Mouse (Mus musculus): ENCODE measurements around the gene Olfr1024. TPM values are rescaled to one million over a fixed set of nuclear protein-coding genes. Genes with fewer than 3 reads are reported as not detected.

Gene Olfr1024
- polyA plus RNA-seq (2015; fragmentation: Nextera tagmentation; extraction: Ambion mirVana) = not detected in 2 replicates

DNA sequence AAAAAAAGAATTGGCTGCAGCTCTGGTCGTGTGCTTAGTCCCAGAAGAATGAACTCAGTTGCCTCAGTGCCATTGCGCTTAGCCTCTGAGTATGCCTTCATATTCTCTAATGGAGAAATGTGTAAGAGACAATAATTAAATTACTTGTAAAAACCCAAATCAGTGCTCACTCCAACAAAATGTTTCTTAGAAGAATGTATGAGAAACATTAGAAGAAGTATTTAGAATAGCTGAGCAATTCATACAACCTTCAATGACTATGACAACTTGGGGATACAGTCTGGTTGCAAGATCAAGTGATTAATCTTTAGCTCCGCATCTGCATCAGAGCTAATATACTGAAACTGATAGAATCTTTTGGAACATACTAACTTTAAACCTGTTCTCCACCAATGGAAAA is at the start of gene Olfr1024:
TSS of gene Olfr1024 (minus strand) at position 101 of the 400 bp plus-strand sequence.
- Histone ChIP-seq H3K27me3 (replicated peaks) (no peaks in the 10 kb centered on the region), H3K4me1 (no peaks in the 10 kb centered on the region), H3K27ac (no peak within 1 kb of the TSS), H3K9me3 (no peaks in the 10 kb centered on the region), H3K36me3 (replicated peaks) (no peaks in the 10 kb centered on the region), H3K4me2 (no peak within 1 kb of the TSS), H3K4me3 (no peak within 1 kb of the TSS), H3K9ac (no peak within 1 kb of the TSS)
- 90% methylated on average over 3 of the region's 3 CpGs for WGBS
- no peak for ATAC-seq (replicated peaks)

DNA sequence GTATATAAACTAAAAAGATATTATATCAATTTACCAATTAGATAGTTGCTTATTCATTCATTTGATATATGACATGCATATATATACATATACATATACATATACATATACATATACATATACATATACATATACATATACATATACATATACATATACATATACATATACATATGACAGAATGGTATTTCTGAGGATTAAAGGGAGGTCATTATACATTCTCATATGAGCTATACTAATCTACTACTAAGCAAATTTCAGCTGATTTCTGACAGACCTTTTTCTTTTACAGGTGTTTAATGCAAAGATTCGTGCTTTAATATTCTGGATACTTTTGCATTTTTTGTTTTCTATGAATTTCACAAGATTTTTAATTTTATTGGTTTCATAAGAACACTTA is 45.3 kb upstream of the Olfr1024 start, which contains the start of gene Olfr1028:
TSS of gene Olfr1028 (plus strand) at position 301 of the 400 bp plus-strand sequence.
- no peaks in the 10 kb centered on the region for H3K9me3 ChIP-seq
- no peak within 1 kb of the TSS for H3K4me2 ChIP-seq
- H3K27me3 ChIP-seq (replicated peaks) = no peaks in the 10 kb centered on the region
- H3K9ac ChIP-seq = no peak within 1 kb of the TSS
- H3K36me3 ChIP-seq (replicated peaks) = no peaks in the 10 kb centered on the region
- no peak within 1 kb of the TSS for H3K4me3 ChIP-seq
- no peak within 1 kb of the TSS for H3K27ac ChIP-seq
- no peaks in the 10 kb centered on the region for H3K4me1 ChIP-seq
- WGBS = 76% methylated on average over 1 of the region's 1 CpGs
- no peak for ATAC-seq (replicated peaks)

DNA sequence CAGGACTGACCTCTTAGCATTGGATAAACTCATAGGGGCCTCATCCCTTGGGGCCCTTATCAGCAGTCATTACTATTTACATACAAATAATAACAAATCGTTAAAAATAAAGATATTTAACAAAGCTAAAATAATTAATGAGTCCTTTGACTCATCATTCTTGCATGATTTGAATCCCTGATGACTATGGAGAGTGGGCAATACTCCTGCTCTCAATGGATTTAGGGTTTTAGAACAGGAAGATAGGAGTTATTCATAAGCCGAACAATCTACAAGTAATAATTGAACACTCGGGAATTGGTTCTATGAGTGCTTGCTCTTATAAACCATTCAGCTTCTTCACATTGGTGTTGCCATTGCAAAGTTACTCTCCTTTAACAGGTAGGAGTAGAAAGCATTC is 16.4 kb upstream of the Olfr1024 start, which contains the start of gene Olfr1026:
TSS of gene Olfr1026 (plus strand) at position 301 of the 400 bp plus-strand sequence.
- ATAC-seq (replicated peaks) = no peak
- Histone ChIP-seq H3K9ac (no peak within 1 kb of the TSS), H3K27me3 (replicated peaks) (no peaks in the 10 kb centered on the region), H3K36me3 (replicated peaks) (no peaks in the 10 kb centered on the region), H3K4me1 (no peaks in the 10 kb centered on the region), H3K4me3 (no peak within 1 kb of the TSS), H3K27ac (no peak within 1 kb of the TSS), H3K4me2 (no peak within 1 kb of the TSS), H3K9me3 (no peaks in the 10 kb centered on the region)
- WGBS = 93% methylated on average over 3 of the region's 3 CpGs

- H3K27ac ChIP-seq = no peak within 1 kb of the TSS
- H3K27me3 ChIP-seq (replicated peaks) = no peaks in the 10 kb centered on the region
- 53% methylated on average over 1 of the region's 1 CpGs for WGBS
- no peaks in the 10 kb centered on the region for H3K4me1 ChIP-seq
- H3K4me2 ChIP-seq = no peak within 1 kb of the TSS
- H3K36me3 ChIP-seq (replicated peaks) = no peaks in the 10 kb centered on the region
- no peaks in the 10 kb centered on the region for H3K9me3 ChIP-seq
- H3K9ac ChIP-seq = no peak within 1 kb of the TSS
- no peak for ATAC-seq (replicated peaks)
- H3K4me3 ChIP-seq = no peak within 1 kb of the TSS
Observed at GRCm38 (mm10) chr2:85914893-85915292, 10.0 kb upstream of the Olfr1024 start, which contains the start of gene Olfr1025-ps1. Gene Olfr1025-ps1 (plus strand): TSS chr2:85915193.

DNA sequence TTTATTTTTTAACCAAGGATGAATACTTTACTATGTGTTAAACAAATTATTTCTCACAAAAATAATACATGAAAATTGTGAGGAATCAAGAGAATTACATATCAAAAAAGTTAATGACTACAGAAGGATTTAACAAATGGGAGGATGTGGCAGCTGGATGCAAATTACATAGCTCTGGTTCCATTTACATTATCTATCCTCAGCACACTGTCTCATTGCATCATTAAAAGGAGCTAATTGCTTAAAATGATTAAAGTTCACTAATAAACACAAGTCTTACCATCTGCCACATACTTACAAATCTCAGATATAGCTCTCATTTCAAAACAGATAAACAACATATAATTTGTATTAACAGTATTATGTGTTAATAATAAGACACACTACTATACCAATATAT is 8.3 kb upstream of the Olfr1024 start:
- H3K4me2 ChIP-seq = no peak overlapping the region
- no peaks in the 10 kb centered on the region for H3K4me1 ChIP-seq
- no peak for ATAC-seq (replicated peaks)
- no peaks in the 10 kb centered on the region for H3K36me3 ChIP-seq (replicated peaks)
- H3K4me3 ChIP-seq = no peak overlapping the region
- H3K27me3 ChIP-seq (replicated peaks) = no peaks in the 10 kb centered on the region
- H3K27ac ChIP-seq = no peak overlapping the region
- H3K9me3 ChIP-seq = no peaks in the 10 kb centered on the region
- H3K9ac ChIP-seq = no peak overlapping the region

- 78% methylated on average over 2 of the region's 2 CpGs for WGBS
- no peak within 1 kb of the TSS for H3K27ac ChIP-seq
- H3K4me2 ChIP-seq = no peak within 1 kb of the TSS
- H3K36me3 ChIP-seq (replicated peaks) = no peaks in the 10 kb centered on the region
- no peak within 1 kb of the TSS for H3K4me3 ChIP-seq
- H3K9ac ChIP-seq = no peak within 1 kb of the TSS
- ATAC-seq (replicated peaks) = no peak
- no peaks in the 10 kb centered on the region for H3K27me3 ChIP-seq (replicated peaks)
- no peaks in the 10 kb centered on the region for H3K4me1 ChIP-seq
- no peaks in the 10 kb centered on the region for H3K9me3 ChIP-seq
Observed at GRCm38 (mm10) chr2:85885340-85885739, 19.5 kb downstream of the Olfr1024 start, which contains the start of gene Olfr1023. Gene Olfr1023 (plus strand): TSS chr2:85885640.

GRCm38 (mm10) chr2:85868294-85868693 is 36.6 kb downstream of the Olfr1024 start, which contains the start of gene Olfr1022:
Gene Olfr1022 (plus strand): TSS chr2:85868594.
- no peak within 1 kb of the TSS for H3K9ac ChIP-seq
- ATAC-seq (replicated peaks) = no peak
- H3K27me3 ChIP-seq (replicated peaks) = no peaks in the 10 kb centered on the region
- no peaks in the 10 kb centered on the region for H3K9me3 ChIP-seq
- H3K4me1 ChIP-seq = no peaks in the 10 kb centered on the region
- WGBS = 70% methylated on average over 2 of the region's 2 CpGs
- no peak within 1 kb of the TSS for H3K4me3 ChIP-seq
- H3K4me2 ChIP-seq = no peak within 1 kb of the TSS
- no peaks in the 10 kb centered on the region for H3K36me3 ChIP-seq (replicated peaks)
- H3K27ac ChIP-seq = no peak within 1 kb of the TSS

Other genes with a start within 250 kb of the Olfr1024 start
- not detected in 2 replicates for gene Olfr154, start 240.6 kb downstream of the Olfr1024 start, polyA plus RNA-seq (2015; fragmentation: Nextera tagmentation; extraction: Ambion mirVana)
- not detected in 2 replicates for gene Olfr1006, start 226.3 kb downstream of the Olfr1024 start, polyA plus RNA-seq (2015; fragmentation: Nextera tagmentation; extraction: Ambion mirVana)
- not detected in 2 replicates for gene Olfr1008, start 215.6 kb downstream of the Olfr1024 start, polyA plus RNA-seq (2015; fragmentation: Nextera tagmentation; extraction: Ambion mirVana)
- not detected in 2 replicates for gene Olfr1009, start 189.6 kb downstream of the Olfr1024 start, polyA plus RNA-seq (2015; fragmentation: Nextera tagmentation; extraction: Ambion mirVana)
- gene Olfr1012, start 142.3 kb downstream of the Olfr1024 start, polyA plus RNA-seq (2015; fragmentation: Nextera tagmentation; extraction: Ambion mirVana) = not detected in 2 replicates
- gene Olfr1013, start 138.0 kb downstream of the Olfr1024 start, polyA plus RNA-seq (2015; fragmentation: Nextera tagmentation; extraction: Ambion mirVana) = not detected in 2 replicates
- not detected in 2 replicates for gene Olfr1014, start 132.3 kb downstream of the Olfr1024 start, polyA plus RNA-seq (2015; fragmentation: Nextera tagmentation; extraction: Ambion mirVana)
- gene Olfr1015, start 123.0 kb downstream of the Olfr1024 start, polyA plus RNA-seq (2015; fragmentation: Nextera tagmentation; extraction: Ambion mirVana) = not detected in 2 replicates
- not detected in 2 replicates for gene Olfr1016, start 102.5 kb downstream of the Olfr1024 start, polyA plus RNA-seq (2015; fragmentation: Nextera tagmentation; extraction: Ambion mirVana)
- not detected in 2 replicates for gene Olfr1018, start 86.6 kb downstream of the Olfr1024 start, polyA plus RNA-seq (2015; fragmentation: Nextera tagmentation; extraction: Ambion mirVana)
- gene Olfr1019, start 59.6 kb downstream of the Olfr1024 start, polyA plus RNA-seq (2015; fragmentation: Nextera tagmentation; extraction: Ambion mirVana) = not detected in 2 replicates
- not detected in 2 replicates for gene Olfr1020, start 58.0 kb downstream of the Olfr1024 start, polyA plus RNA-seq (2015; fragmentation: Nextera tagmentation; extraction: Ambion mirVana)
- gene Olfr1022, start 36.5 kb downstream of the Olfr1024 start, polyA plus RNA-seq (2015; fragmentation: Nextera tagmentation; extraction: Ambion mirVana) = not detected in 2 replicates
- not detected in 2 replicates for gene Olfr1023, start 19.4 kb downstream of the Olfr1024 start, polyA plus RNA-seq (2015; fragmentation: Nextera tagmentation; extraction: Ambion mirVana)
- gene Olfr1025-ps1, start 10.1 kb upstream of the Olfr1024 start, polyA plus RNA-seq (2015; fragmentation: Nextera tagmentation; extraction: Ambion mirVana) = not detected in 2 replicates
- not detected in 2 replicates for gene Olfr1026, start 16.5 kb upstream of the Olfr1024 start, polyA plus RNA-seq (2015; fragmentation: Nextera tagmentation; extraction: Ambion mirVana)
- gene Olfr1028, start 45.4 kb upstream of the Olfr1024 start, polyA plus RNA-seq (2015; fragmentation: Nextera tagmentation; extraction: Ambion mirVana) = not detected in 2 replicates
- not detected in 2 replicates for gene Olfr1029, start 68.8 kb upstream of the Olfr1024 start, polyA plus RNA-seq (2015; fragmentation: Nextera tagmentation; extraction: Ambion mirVana)
- not detected in 2 replicates for gene Olfr1030, start 74.2 kb upstream of the Olfr1024 start, polyA plus RNA-seq (2015; fragmentation: Nextera tagmentation; extraction: Ambion mirVana)
- not detected in 2 replicates for gene Olfr1031, start 85.3 kb upstream of the Olfr1024 start, polyA plus RNA-seq (2015; fragmentation: Nextera tagmentation; extraction: Ambion mirVana)
- not detected in 2 replicates for gene Olfr1032, start 100.5 kb upstream of the Olfr1024 start, polyA plus RNA-seq (2015; fragmentation: Nextera tagmentation; extraction: Ambion mirVana)
- gene Olfr1033, start 115.6 kb upstream of the Olfr1024 start, polyA plus RNA-seq (2015; fragmentation: Nextera tagmentation; extraction: Ambion mirVana) = not detected in 2 replicates
- gene Olfr1034, start 140.8 kb upstream of the Olfr1024 start, polyA plus RNA-seq (2015; fragmentation: Nextera tagmentation; extraction: Ambion mirVana) = not detected in 2 replicates
- not detected in 2 replicates for gene Olfr1036, start 168.9 kb upstream of the Olfr1024 start, polyA plus RNA-seq (2015; fragmentation: Nextera tagmentation; extraction: Ambion mirVana)
- gene Olfr1037, start 182.3 kb upstream of the Olfr1024 start, polyA plus RNA-seq (2015; fragmentation: Nextera tagmentation; extraction: Ambion mirVana) = not detected in 2 replicates
- gene Olfr1039, start 230.9 kb upstream of the Olfr1024 start, polyA plus RNA-seq (2015; fragmentation: Nextera tagmentation; extraction: Ambion mirVana) = not detected in 2 replicates
- gene Olfr1040, start 241.7 kb upstream of the Olfr1024 start, polyA plus RNA-seq (2015; fragmentation: Nextera tagmentation; extraction: Ambion mirVana) = not detected in 2 replicates

Data from midbrain, embryonic 15.5 days (tissue).